Mouse (Mus musculus) right cerebral cortex, postnatal 14 days (tissue): ENCODE data around the gene Rhobtb1.

Experiments used
- DNase-seq: peaks from one replicate; pipeline ENCODE4 v3.0.0; 2022

Gene Rhobtb1

DNA sequence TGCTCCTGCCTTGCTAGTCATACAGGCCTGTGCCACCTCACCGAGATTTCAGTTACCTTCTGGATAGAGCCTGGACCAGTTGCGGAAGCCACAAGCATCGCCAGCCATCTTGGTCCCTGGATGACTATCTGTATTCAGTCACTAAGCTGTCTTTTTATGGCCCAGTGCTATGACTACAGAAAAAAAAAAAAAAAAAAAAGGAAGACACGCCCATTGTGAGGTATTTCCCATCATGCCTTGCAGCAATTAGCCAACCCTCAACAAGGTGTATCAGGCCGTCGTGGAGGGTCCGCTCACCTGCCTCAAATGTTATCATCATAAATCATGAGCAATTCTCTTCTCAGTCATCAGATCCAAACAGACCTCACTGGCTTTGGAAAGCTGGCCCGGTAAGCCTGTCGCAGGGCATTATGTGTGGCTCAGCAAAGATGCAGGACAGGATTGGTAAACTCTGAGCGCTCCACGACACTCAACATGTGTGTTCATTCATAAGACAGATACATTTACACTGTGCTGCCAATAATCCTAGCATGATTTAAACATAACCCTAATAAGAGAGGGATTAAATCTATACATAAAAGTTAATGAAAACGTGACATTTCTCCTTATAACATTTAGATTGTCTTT lies 176.9 kb downstream of the Rhobtb1 start:
- no peak for DNase-seq

GRCm38 (mm10) chr10:69328656-69329046 lies 177.4 kb downstream of the Rhobtb1 start:
- no peak for DNase-seq

DNA sequence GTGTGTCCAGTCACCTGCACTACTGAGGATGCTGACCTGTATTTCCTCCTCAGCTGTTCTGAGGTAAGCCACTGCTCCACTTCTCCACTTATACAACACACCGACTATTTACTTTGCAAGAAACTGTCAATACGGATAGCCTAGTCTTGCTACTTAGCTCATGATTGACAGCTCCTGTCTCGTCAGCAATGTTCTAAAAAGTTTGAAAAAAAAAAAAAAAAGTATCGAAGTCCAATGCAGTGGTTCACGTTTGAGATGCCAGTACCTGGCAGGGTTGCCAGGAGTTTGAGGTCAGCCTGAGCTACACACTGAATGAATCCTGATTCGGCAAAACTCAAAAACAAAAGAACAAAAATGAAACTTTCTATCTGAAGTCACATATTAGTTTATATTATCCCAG lies 180.0 kb downstream of the Rhobtb1 start:
- DNase-seq, result no peak

DNA sequence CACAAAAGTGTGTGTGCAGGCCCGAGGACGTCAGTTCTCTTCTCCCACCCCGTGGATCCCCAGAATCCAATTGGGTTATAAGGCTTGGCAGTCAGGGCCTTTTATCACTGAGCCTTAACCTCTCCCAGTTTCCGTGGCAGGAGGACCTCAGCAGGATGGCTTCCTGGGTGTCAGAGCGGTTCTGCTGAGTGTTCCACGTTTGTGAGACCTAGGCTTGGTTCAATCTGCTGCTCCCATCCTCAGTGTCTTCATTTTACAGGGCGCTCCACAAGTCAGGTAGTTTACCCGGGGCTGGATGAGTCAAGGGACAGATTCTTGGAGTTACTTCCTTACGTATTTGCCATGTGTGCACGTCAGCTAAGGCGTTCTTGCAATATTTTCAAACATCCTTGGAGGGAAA lies 182.0 kb downstream of the Rhobtb1 start:
- no peak for DNase-seq

DNA sequence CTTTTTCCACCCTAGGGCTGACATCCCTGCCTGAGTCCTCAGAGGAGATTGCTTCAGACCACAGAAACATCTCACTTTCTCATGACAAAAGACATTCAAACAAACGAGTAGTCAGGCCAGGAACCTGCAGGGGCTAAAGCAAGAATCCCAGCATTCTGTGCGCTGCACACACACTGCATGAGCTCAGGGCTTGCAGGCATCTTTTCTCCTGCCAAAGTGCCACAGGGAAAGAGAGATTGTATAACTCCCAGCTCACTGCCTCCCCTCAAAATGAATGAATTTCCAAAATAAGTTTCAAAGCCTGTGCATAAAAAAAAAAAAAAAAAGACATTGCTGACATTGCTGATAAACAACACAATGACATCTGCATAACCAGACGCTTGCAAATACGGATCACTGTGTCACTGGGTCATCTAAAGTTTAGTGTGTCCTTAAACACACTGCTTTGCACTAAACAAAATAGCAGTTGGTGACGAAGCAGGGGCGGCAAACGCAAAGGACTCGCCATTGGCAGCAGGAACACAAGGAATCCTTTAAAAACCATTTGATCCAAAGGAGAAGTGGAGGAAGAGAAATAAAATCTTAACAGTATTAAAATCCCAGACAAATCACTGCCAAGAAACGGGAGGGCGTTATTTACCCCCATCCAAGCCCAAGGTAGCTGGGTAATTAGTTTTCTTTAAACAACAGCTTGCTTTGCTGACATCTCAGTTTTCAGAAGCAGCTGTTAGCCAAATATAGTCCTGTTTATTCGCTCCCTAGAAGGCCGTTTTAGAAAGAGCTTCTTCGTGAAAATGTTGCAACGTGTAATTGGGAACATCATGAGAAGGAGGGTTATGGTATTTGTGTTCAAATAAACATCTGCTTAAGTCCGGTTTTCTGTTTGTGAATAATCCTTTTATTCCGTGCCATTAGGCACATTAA lies 183.3 kb downstream of the Rhobtb1 start:
- no peak for DNase-seq

- DNase-seq, result no peak
These were observed 183.9 kb downstream of the Rhobtb1 start for GRCm38 (mm10) chr10:69335195-69335536.

DNA sequence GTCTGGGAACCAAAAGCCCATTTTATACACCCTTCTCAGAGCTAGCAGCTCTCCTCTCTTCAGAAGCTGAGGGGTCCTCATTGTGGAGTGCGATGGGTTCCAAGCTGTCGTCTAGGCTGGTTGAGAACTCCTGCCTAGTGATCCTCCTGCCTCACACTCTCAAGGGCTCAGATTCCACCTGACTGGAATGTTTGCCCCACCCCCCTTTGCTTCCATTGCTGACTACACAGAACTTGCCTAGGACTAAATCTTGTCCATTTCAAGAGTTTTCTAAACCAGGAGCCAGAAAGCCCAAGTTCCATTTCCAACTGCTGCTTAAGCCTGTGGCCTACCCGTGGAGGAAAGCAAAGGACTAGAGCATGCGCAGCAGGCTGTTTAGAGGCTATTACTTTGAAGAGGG lies 184.4 kb downstream of the Rhobtb1 start:
- DNase-seq, result no peak

DNA sequence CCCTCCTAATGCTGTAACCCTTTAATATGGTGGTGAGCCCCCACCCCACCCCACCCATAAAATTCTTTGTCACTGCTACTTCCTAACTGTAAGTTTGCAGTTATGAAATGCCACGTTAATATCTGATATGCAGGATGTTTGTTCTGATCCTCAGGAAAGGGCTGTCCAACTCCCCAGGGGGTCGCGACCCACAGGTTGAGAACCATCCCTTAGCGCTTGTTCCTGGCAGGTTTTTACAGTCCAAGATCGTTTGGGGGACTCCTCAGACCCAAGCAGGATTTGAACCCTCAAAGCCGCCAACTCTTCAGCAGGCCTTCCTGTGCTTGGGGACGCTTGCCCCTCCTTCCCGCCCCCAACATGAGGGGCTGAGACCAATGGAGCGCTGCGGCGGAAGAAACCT lies 185.0 kb downstream of the Rhobtb1 start:
- DNase-seq, result no peak

DNA sequence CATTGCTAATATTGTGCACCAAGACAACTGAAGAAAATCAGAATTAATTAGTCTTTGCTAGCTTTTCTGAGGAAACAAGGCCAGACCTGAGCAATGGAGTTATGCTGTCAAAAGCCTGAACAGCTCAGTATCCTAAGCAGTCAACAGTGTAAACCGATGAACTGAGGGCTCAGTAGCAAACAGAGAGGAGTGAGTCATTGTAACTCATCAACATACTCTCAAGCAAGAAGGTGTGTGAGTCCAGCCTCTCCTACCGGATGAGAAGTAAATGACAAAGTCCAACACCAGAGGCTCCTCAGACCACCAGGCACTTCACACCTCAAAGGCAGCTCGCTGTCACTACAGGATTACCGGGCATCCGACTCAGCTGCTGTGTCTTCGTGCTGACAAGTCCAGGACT lies 188.8 kb downstream of the Rhobtb1 start:
- DNase-seq, result no peak
